Mouse (Mus musculus) right cerebral cortex, postnatal 4 days (tissue): ENCODE results near the gene Bbox1.

ENCODE experiments used
- DNase-seq: peaks from one replicate; pipeline ENCODE4 v3.0.0-alpha.2; 2022

Bbox1 gene

DNA sequence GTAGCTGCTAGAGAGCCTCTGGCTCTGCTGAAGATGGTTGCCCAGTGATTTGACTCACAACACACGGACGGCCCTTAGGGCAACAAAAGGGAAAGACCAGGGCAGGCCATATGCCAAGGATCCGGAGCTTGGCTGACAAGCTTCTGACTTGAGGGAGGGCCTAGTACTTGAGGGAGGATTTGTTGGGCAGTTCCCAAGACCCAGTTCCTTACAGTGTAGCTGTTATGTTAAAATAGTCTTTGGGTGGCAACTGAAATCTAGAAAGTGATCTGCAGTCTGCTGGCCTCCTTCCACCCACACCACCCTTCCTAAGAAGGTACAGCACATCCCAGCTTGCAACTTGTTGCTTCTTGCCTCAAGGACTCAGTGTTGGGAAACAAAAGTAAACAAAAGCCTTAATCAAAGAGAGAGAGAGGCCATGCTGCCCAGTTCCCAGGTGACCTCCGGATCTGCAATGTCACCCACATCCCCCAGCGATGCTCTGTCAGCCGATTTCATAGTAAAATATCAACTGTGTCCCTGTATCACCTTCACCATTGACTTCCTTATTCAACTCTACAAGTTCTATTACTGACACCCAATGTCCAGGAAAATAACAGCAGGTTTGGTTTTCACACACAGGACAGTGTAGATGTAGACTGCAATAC, at the start of gene Bbox1:
Gene Bbox1, minus strand, starts transcription at position 52 of the 647 bp plus-strand sequence.
- peak; percentile 12 for DNase-seq

DNA sequence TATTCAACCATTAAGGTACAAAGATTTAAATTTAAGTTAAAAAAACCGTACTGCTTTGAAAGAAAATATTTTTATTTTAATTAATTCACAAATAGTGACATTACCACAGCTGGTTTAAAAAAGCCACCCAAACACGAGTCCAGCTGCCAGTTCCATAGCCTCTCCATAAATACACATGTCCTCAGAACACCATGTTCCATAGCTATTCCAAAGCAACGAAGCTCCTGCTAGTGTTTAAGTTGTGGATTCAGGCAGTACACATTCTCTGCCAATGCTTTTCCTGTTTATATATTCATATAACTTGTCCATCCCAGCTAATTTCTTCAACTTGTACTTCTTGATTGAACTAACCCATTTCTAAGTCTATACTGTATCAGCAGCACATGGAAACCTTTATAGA, 49.5 kb upstream of the Bbox1 start:
- DNase-seq: no peak

GRCm38 (mm10) chr2:110362432-110363283, 48.3 kb upstream of the Bbox1 start, which contains the start of gene Fibin:
TSS of gene Fibin (minus strand) at chr2:110363183.
- peak; percentile 45 for DNase-seq

DNA sequence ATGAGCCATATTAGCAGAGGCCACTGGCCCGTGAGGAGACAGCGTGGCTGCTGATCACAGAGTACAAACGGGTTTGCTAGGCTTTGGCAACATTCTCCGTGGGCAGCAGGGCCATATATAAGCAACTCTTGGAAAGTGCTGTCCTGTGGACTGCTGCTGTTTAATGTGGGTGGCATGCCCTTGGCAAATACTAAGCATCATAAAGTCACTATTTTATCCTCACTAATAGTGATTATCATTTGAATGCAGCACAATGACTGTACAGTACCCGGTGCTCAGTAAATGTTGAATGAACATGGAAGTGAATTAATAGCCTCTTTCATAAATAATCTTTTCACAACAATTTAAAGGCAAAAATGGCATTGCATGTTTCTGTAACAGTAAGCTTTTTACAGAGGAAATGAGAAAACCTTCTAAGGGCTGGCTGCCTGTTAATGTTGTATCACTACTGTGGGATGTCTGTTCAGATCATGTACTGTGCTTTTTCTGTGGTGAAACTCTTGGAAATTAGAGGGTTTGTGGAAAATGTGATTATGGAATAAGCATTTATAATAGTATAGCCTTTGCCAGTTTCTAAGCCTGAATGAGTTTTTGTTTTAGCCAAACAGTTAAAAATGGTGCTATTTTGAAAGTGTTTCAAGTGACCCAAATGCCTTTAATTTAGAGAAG, 39.1 kb upstream of the Bbox1 start:
- DNase-seq: no peak

GRCm38 (mm10) chr2:110351843-110352251, 37.5 kb upstream of the Bbox1 start:
- DNase-seq: no peak

- no peak for DNase-seq
These were observed 37.0 kb upstream of the Bbox1 start for GRCm38 (mm10) chr2:110351406-110351805.

GRCm38 (mm10) chr2:110328953-110329352, 14.6 kb upstream of the Bbox1 start:
- DNase-seq: no peak

DNA sequence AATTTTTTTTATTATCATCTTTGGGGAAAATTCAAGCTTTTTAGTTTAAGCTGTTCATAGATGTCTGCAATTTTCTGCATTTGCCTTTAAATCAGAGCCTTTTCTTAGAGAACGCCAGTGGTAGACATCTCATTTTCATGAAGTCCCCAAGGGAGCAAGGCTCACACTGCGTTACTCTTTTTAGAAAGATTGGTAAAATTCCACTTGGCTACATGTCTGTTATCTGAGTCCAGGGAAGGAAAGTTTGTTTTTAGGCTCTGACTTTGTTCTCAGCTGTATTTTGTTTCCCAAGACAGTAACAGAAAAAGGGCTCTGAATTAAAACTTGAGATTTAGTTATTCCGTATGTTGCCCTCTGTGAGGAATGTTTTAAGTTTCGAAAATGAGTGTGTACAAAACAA, 5.6 kb upstream of the Bbox1 start:
- DNase-seq: no peak

- DNase-seq: no peak
These were observed 4.9 kb upstream of the Bbox1 start for GRCm38 (mm10) chr2:110319266-110319665.

DNA sequence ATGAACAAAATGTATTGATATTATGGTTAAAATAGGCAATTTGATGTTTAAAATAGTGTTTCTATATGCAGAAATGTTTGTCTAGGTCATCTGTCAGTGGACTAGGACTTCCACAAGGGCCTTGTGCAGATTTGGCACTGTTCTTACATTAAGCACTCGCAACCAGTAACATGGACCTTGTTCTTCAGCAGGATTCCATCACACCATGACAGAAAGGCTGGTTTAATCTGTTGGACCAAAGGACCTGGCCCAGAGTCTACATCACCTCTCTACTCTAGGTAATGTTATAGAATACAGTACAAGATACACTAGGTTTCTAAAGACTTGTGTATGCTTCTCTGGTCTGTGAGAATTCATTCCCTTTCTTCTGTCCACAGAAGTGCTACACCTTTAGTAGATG, 4.4 kb upstream of the Bbox1 start:
- DNase-seq: no peak

- no peak for DNase-seq
These were observed 1.9 kb upstream of the Bbox1 start for GRCm38 (mm10) chr2:110316116-110316883.

DNA sequence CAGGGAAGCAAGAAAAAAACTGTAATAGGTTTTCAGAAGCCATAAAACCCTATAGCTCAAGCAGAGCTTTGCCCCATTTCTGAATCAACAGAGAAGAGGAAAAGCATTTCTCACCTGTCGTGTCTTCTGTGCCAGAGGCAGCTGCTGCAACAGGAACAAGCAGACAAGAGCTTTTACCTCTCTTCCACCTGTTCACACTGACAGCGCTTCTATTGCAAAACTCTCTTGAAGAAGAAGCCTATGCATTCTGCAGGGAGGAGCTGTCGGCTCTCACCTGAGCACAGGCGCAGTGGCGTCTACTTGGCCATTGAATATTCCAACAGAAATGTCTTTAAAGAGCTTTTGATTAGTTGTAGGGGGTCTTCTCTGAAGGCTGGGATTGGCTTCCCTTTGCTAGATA, 286 bp downstream of the Bbox1 start:
- no peak for DNase-seq

- DNase-seq: no peak
These were observed 995 bp downstream of the Bbox1 start for GRCm38 (mm10) chr2:110313305-110313824.

GRCm38 (mm10) chr2:110305358-110306283, 8.7 kb downstream of the Bbox1 start:
- no peak for DNase-seq

GRCm38 (mm10) chr2:110302261-110302660, 12.1 kb downstream of the Bbox1 start:
- DNase-seq: no peak

GRCm38 (mm10) chr2:110301314-110301713, 13.0 kb downstream of the Bbox1 start:
- DNase-seq: no peak

GRCm38 (mm10) chr2:110294927-110295326, 19.4 kb downstream of the Bbox1 start:
- no peak for DNase-seq

DNA sequence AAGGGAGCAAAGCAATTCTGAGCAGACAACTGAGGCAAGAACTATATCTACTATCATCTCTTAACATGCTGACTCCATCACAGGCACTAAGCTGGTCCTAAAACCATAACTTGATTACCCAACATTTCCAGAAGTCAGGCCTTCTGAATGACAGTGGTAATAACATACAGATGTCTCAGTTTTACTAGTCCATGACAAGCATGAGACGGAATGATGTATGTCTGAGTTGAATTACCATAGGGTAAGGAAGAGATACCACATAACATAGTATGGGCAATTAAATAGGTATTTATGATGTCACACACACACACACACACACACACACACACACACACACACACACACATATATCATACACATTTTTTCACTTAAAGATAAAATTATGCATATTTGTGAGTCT, 26.4 kb downstream of the Bbox1 start:
- DNase-seq: no peak

DNA sequence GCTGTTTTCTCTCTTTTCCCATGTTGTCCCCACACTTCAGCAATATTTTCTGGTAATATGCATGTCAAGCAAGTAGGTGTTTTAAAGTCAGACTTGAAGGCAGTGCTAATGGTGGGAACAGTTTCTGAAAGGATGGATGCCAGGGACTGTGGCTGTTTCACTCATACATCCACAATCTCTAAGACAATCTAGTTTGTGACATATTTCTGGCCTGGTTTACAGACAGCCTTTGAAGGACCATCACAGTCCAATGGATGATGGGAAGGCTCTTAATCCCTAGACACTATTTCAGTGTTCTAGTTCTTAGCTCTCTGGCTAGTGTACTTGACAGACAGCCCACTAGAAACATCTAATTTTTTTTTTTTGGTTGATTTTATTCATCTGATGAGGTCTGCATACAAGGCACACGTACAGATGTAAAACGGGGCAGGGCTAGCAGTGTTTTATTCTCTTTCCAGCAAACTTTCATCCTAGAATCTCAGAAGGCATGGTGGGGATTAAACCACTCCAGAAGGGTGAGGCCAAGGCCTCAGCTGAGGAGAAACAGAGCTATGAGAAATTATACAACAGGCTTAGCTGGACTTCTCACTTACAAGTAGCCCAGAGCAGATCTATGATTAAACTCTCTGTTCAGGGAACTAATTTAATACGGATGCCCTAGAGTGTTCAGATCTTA, 28.4 kb downstream of the Bbox1 start:
- no peak for DNase-seq

DNA sequence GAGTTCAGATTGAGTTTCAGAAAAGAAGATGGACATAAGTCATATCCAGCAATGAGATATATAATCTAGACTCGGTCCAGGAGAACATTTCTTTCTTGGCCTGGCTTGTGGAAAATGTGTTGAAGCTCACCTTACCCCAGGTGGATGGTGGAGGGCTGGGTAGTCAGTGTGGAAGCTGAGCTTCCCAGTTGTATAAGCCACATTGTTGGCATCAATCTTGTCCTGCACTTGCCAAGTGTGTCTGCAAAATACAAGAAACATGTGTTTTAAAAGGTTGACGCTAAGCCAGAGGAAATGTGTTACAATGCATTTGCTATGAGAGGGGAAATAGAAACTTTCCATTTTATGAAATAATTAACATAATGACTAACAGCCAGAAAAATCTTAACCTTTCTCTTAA, 38.9 kb downstream of the Bbox1 start:
- no peak for DNase-seq

GRCm38 (mm10) chr2:110274160-110274559, 40.2 kb downstream of the Bbox1 start:
- DNase-seq: no peak
